Mouse (Mus musculus) bone marrow macrophage, adult 2 months (primary cell): ENCODE data around the gene Fam198b.

Source experiments
- CTCF ChIP-seq: IDR thresholded peaks from 2 replicates; pipeline ENCODE4 v1.5.1; 2012; ENCODE audit warnings: low read depth, mild to moderate bottlenecking, low read length, moderate library complexity
- POLR2A ChIP-seq: IDR thresholded peaks from 2 replicates; pipeline ENCODE4 v1.6.1; 2012; ENCODE audit warnings: mild to moderate bottlenecking, low read depth, low read length, borderline replicate concordance

DNA sequence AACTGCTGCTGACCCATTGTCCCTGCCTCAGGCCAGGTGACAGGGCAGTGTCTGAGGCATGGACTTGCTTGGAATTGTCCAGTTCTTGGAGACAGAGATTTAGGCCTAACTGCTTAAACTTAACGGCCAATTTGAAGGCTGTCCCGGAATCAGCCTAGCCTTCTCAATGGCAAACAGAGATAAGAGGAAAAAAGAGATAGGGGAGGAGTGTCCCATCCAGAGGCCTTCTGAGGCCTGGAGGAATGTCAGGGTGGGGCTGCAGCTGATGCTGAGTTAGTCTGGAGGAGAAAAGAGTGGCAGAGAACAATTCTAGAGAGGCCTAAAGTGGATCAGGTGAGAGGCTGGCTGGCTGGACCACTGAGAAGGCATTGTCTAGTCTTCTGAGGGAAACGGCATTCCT is 32.2 kb upstream of the Fam198b start:
- TF ChIP-seq CTCF, result no peak
- no peak for TF ChIP-seq POLR2A
